Mouse (Mus musculus) erythroblast, embryonic 14.5 days (primary cell): Measurements from ENCODE around the gene Junb.

Source experiments
- GATA1 ChIP-seq: IDR thresholded peaks from 2 replicates; pipeline ENCODE4 v1.6.1; 2012; ENCODE audit warnings: low read length, inconsistent platforms, mixed read lengths
- TAL1 ChIP-seq: IDR thresholded peaks from 3 replicates; pipeline ENCODE4 v1.6.1; 2012; ENCODE audit warnings: low read length, inconsistent platforms, mixed read lengths

- TF ChIP-seq TAL1, result no peak
- TF ChIP-seq GATA1, result no peak
Measured at GRCm38 (mm10) chr8:84986379-84986945, 7.9 kb upstream of the Junb start.
